Mouse (Mus musculus) MEL (cell line): ENCODE results near the gene Pard6a. TPM values are rescaled to one million over a fixed set of nuclear protein-coding genes. Genes with fewer than 3 reads are reported as not detected.
A peak's percentile ranks its signal among the peaks of the same experiment; 100 is the strongest.

Source experiments
- DNase-seq: peaks from one replicate; pipeline ENCODE4 v3.0.0; 2011; ENCODE audit warnings: low read depth, low spot score
- H3K27ac ChIP-seq: 2 replicates; pipeline ENCODE4 v1.5.1; 2012; ENCODE audit warnings: low read depth, mild to moderate bottlenecking, control low read depth, low read length, moderate library complexity; ENCODE audit not compliant: control insufficient read depth
- H3K27me3 ChIP-seq, 2 experiments: fragments of 150-350 bp in 1 of 2; sonication (generic) in 1 of 2; 2 replicates each; pipeline ENCODE4 v1.6.1; 2012; ENCODE audit warnings: low read length in 2 of 2, mild to moderate bottlenecking in 2 of 2, improper control_type of control experiment in 1 of 2, moderate library complexity in 1 of 2; ENCODE audit not compliant: insufficient read depth in 2 of 2, control insufficient read depth in 1 of 2
- H3K36me3 ChIP-seq, 2 experiments: 2 replicates each; pipeline ENCODE4 v1.6.1; 2012 to 2014; ENCODE audit warnings: low read length in 2 of 2, improper control_type of control experiment in 1 of 2, inconsistent platforms in 1 of 2, mild to moderate bottlenecking in 1 of 2; ENCODE audit not compliant: insufficient read depth in 2 of 2, control insufficient read depth in 1 of 2
- H3K4me1 ChIP-seq, 2 experiments: fragments of 150-350 bp in 1 of 2; sonication (generic) in 1 of 2; 2 replicates each; pipeline ENCODE4 v1.6.1; 2012; ENCODE audit warnings: low read length in 2 of 2, improper control_type of control experiment in 1 of 2, mild to moderate bottlenecking in 1 of 2; ENCODE audit not compliant: insufficient read depth in 2 of 2, control insufficient read depth in 1 of 2
- H3K4me3 ChIP-seq, 2 experiments: fragments of 150-350 bp in 1 of 2; sonication (generic) in 1 of 2; 2 replicates each; pipeline ENCODE4 v1.5.1; 2012; ENCODE audit warnings: low read depth in 2 of 2, low read length in 2 of 2, mild to moderate bottlenecking in 2 of 2, moderate library complexity in 2 of 2, control low read depth in 1 of 2, improper control_type of control experiment in 1 of 2; ENCODE audit not compliant: control insufficient read depth in 1 of 2, insufficient read depth in 1 of 2
- H3K79me2 ChIP-seq: 2 replicates; pipeline ENCODE4 v1.6.1; 2012; ENCODE audit warnings: mild to moderate bottlenecking, low read length, moderate library complexity; ENCODE audit not compliant: control insufficient read depth, poor library complexity, insufficient read depth
- H3K9ac ChIP-seq: 2 replicates; pipeline ENCODE4 v1.6.1; 2012; ENCODE audit warnings: low read depth, mild to moderate bottlenecking, control low read depth, low read length, moderate library complexity; ENCODE audit not compliant: control insufficient read depth, poor library complexity, severe bottlenecking
- H3K9me3 ChIP-seq: fragments of 150-350 bp; sonication (generic); replicated peaks from 2 replicates; pipeline ENCODE4 v1.6.1; 2012; ENCODE audit warnings: mild to moderate bottlenecking, low read length, improper control_type of control experiment, moderate library complexity; ENCODE audit not compliant: insufficient read depth
- BHLHE40 ChIP-seq: IDR thresholded peaks from 2 replicates; pipeline ENCODE4 v1.6.1; 2012; ENCODE audit warnings: low read depth, mild to moderate bottlenecking, inconsistent platforms, low read length, improper control_type of control experiment, borderline replicate concordance
- CHD2 ChIP-seq: IDR thresholded peaks from 2 replicates; pipeline ENCODE4 v1.6.1; 2011; ENCODE audit warnings: low read length, improper control_type of control experiment
- CTCF ChIP-seq, 3 experiments: IDR thresholded peaks in 2 of 3; conservative IDR thresholded peaks in 1 of 3; 2 replicates each; pipeline ENCODE4 v1.5.1; 2011 to 2012; ENCODE audit warnings: low read length in 3 of 3, low read depth in 2 of 3, mild to moderate bottlenecking in 2 of 3, improper control_type of control experiment in 1 of 3, inconsistent platforms in 1 of 3, mixed read lengths in 1 of 3, moderate library complexity in 1 of 3; ENCODE audit not compliant: control insufficient read depth in 1 of 3, insufficient read depth in 1 of 3, poor library complexity in 1 of 3, severe bottlenecking in 1 of 3
- EP300 ChIP-seq, 2 experiments: IDR thresholded peaks; 2 replicates each; pipeline ENCODE4 v1.6.1; 2011; ENCODE audit warnings: improper control_type of control experiment in 2 of 2, low read length in 2 of 2, low read depth in 1 of 2, mild to moderate bottlenecking in 1 of 2
- GABPA ChIP-seq: IDR thresholded peaks from 2 replicates; pipeline ENCODE4 v1.6.1; 2012; ENCODE audit warnings: low read depth, mild to moderate bottlenecking, inconsistent platforms, low read length, improper control_type of control experiment, moderate library complexity
- HCFC1 ChIP-seq: IDR thresholded peaks from 2 replicates; pipeline ENCODE4 v1.6.1; 2012; ENCODE audit warnings: low read depth, mild to moderate bottlenecking, inconsistent platforms, low read length, improper control_type of control experiment, moderate library complexity
- KAT2A ChIP-seq: conservative IDR thresholded peaks from 2 replicates; pipeline ENCODE4 v1.6.1; 2012; ENCODE audit warnings: low read depth, low read length, improper control_type of control experiment, inconsistent platforms
- MAFK ChIP-seq: IDR thresholded peaks from 2 replicates; pipeline ENCODE4 v1.6.1; 2011; ENCODE audit warnings: low read depth, mild to moderate bottlenecking, low read length, improper control_type of control experiment, borderline replicate concordance
- MYB ChIP-seq: IDR thresholded peaks from 2 replicates; pipeline ENCODE4 v1.6.1; 2011; ENCODE audit warnings: mild to moderate bottlenecking, low read depth, low read length, improper control_type of control experiment
- POLR2A ChIP-seq, 2 experiments: IDR thresholded peaks; 2 replicates each; pipeline ENCODE4 v1.6.1; 2011 to 2012; ENCODE audit warnings: low read length in 2 of 2, mild to moderate bottlenecking in 2 of 2, control low read depth in 1 of 2, improper control_type of control experiment in 1 of 2, low read depth in 1 of 2, moderate library complexity in 1 of 2; ENCODE audit not compliant: control insufficient read depth in 1 of 2, insufficient read depth in 1 of 2, poor library complexity in 1 of 2
- POLR2AphosphoS2 ChIP-seq: IDR thresholded peaks from 2 replicates; pipeline ENCODE4 v1.6.1; 2011; ENCODE audit warnings: low read length, improper control_type of control experiment
- RAD21 ChIP-seq: IDR thresholded peaks from 2 replicates; pipeline ENCODE4 v1.6.1; 2011; ENCODE audit warnings: mild to moderate bottlenecking, low read depth, low read length, improper control_type of control experiment
- SIN3A ChIP-seq: IDR thresholded peaks from 2 replicates; pipeline ENCODE4 v1.6.1; 2012; ENCODE audit warnings: low read length, improper control_type of control experiment, inconsistent platforms
- SMC3 ChIP-seq: IDR thresholded peaks from 2 replicates; pipeline ENCODE4 v1.6.1; 2011; ENCODE audit warnings: low read depth, low read length, improper control_type of control experiment
- TBP ChIP-seq: IDR thresholded peaks from 2 replicates; pipeline ENCODE4 v1.8.0; 2011; ENCODE audit warnings: low read depth, low read length, improper control_type of control experiment
- UBTF ChIP-seq: IDR thresholded peaks from 2 replicates; pipeline ENCODE4 v1.6.1; 2012; ENCODE audit warnings: low read depth, mild to moderate bottlenecking, inconsistent platforms, low read length, improper control_type of control experiment, moderate library complexity, borderline replicate concordance; ENCODE audit not compliant: insufficient read depth
- ZC3H11A ChIP-seq: IDR thresholded peaks from 2 replicates; pipeline ENCODE4 v1.6.1; 2012; ENCODE audit warnings: low read depth, mild to moderate bottlenecking, inconsistent platforms, low read length, improper control_type of control experiment
- ZMIZ1 ChIP-seq: IDR thresholded peaks from 2 replicates; pipeline ENCODE4 v1.6.1; 2012; ENCODE audit warnings: low read depth, mild to moderate bottlenecking, inconsistent platforms, low read length, improper control_type of control experiment, moderate library complexity
- ZNF384 ChIP-seq: IDR thresholded peaks from 2 replicates; pipeline ENCODE4 v1.6.1; 2012; ENCODE audit warnings: low read depth, mild to moderate bottlenecking, inconsistent platforms, low read length, improper control_type of control experiment
- polyA plus RNA-seq, 2 experiments: library from polyadenylated mRNA; stranded (reverse) in 1 of 2; unstranded in 1 of 2; fragments of >175 nt in 1 of 2; fragments of >200 nt in 1 of 2; gene quantifications; 2 replicates each; pipeline versions ENCODE4 v1.2.1 to v1.2.4; 2012; ENCODE audit warnings: low replicate concordance in 2 of 2, low read depth in 1 of 2; ENCODE audit not compliant: insufficient read length in 2 of 2, insufficient read depth in 1 of 2, missing spikeins in 1 of 2
- total RNA-seq: library from RNA; depleted of rRNA; stranded (reverse); fragments of 300-350 nt; gene quantifications from 2 replicates; pipeline ENCODE4 v1.2.3, GENCODE M21; 2012

Pard6a gene
- total and polyA plus RNA-seq, 3 experiments, result 12.3 to 20.5 TPM; not detected in 1

GRCm38 (mm10) chr8:105685796-105686308 is 15.1 kb upstream of the Pard6a start, which contains the start of gene Carmil2:
Gene Carmil2 (plus strand): TSS chr8:105686274.
- Histone ChIP-seq H3K79me2 (no peaks in the 10 kb centered on the region), H3K27ac (no peak within 1 kb of the TSS), H3K4me3 (no peak within 1 kb of the TSS), H3K27me3 (no peaks in the 10 kb centered on the region), H3K9me3 (no peaks in the 10 kb centered on the region), H3K4me1 (no peaks in the 10 kb centered on the region), H3K36me3 (peaks cover 0 to 4% of the 10 kb centered on the region in 2 experiments; a peak in 2 of 4 replicates), H3K9ac (no peak within 1 kb of the TSS)
- TF ChIP-seq SMC3, result peak; percentile 57
- TF ChIP-seq ZC3H11A, result peak; percentile 14; the same call in 1 of the 2 replicates
- no peak for TF ChIP-seq EP300 (IDR thresholded peaks at IDR 0.05; ENCODE audit: low read depth in 1 of 2, low read length in 2 of 2)
- TF ChIP-seq CTCF (IDR thresholded peaks at IDR 0.05 in 2 of 3, conservative IDR thresholded peaks at IDR 0.05 in 1 of 3; ENCODE audit: control insufficient read depth in 1 of 3, insufficient read depth in 1 of 3, low read depth in 2 of 3, low read length in 3 of 3, poor library complexity in 1 of 3, severe bottlenecking in 1 of 3), result peak; percentile 51 to 67 (median 61)
- no peak for TF ChIP-seq CHD2
- TF ChIP-seq BHLHE40, result no peak
- TF ChIP-seq ZNF384, result no peak
- TF ChIP-seq POLR2AphosphoS2, result peak; percentile 47; the same call in 1 of the 2 replicates
- no peak for TF ChIP-seq KAT2A
- peak; percentile 42 for TF ChIP-seq RAD21
- no peak for TF ChIP-seq POLR2A (IDR thresholded peaks at IDR 0.05; ENCODE audit: control insufficient read depth in 1 of 2, insufficient read depth in 1 of 2, low read depth in 1 of 2, low read length in 2 of 2, poor library complexity in 1 of 2)
- DNase-seq, result no peak

DNA sequence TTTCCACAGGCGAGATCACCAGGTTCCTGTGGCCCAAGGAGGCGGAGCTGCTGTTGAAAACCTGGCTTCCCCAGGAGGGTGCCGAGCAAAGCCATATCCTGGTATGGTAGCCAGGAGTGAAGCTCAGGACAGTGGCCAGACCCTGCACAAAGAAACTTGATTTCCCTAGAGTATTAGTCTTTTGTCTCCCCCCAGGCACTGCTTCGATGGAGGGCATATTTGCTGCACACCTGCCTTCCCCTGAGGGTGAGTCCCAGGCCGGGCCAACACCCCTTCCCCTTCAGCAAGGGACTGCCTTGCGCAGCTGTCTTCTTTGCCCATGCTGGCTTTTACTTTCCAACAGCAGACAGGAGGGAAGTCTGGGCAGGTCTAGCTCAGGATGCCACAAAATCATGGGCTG is 14.4 kb upstream of the Pard6a start:
- Histone ChIP-seq H3K27ac (no peak overlapping the region), H3K9ac (no peak overlapping the region), H3K27me3 (no peaks in the 10 kb centered on the region), H3K4me3 (no peak overlapping the region), H3K9me3 (no peaks in the 10 kb centered on the region), H3K79me2 (no peaks in the 10 kb centered on the region), H3K4me1 (no peaks in the 10 kb centered on the region), H3K36me3 (peaks cover 0 to 4% of the 10 kb centered on the region in 2 experiments; a peak in 2 of 4 replicates)
- no peak for DNase-seq
- TF ChIP-seq MYB (no peak), GABPA (no peak), UBTF (no peak), MAFK (no peak), TBP (no peak), SIN3A (no peak), ZMIZ1 (no peak), HCFC1 (no peak)
